Mouse (Mus musculus) embryonic facial prominence, embryonic 11.5 days (tissue): Measurements from ENCODE around the gene Gabbr2. TPM values are rescaled to one million over a fixed set of nuclear protein-coding genes. Genes with fewer than 3 reads are reported as not detected.

Experiments
- ATAC-seq: fragments of 200-750 bp; cut with Nextera tagmentation; replicated peaks from 2 replicates; pipeline ENCODE4 v1.8.0; 2017; ENCODE audit warnings: low read depth; ENCODE audit not compliant: insufficient number of reproducible peaks, low FRiP score, low TSS enrichment
- DNase-seq: peaks from one replicate; pipeline ENCODE4 v3.0.0-alpha.2; 2015; ENCODE audit warnings: low spot score
- H3K27ac ChIP-seq: fragments of 300-500 bp; sonication (generic); replicated peaks from 2 replicates; pipeline ENCODE4 v1.5.1; 2014; ENCODE audit warnings: mild to moderate bottlenecking, low read depth, low read length, control low read depth
- H3K27me3 ChIP-seq: fragments of 300-500 bp; sonication (generic); 2 replicates; pipeline ENCODE4 v1.6.1; 2014; ENCODE audit warnings: mild to moderate bottlenecking, low read length, moderate library complexity, mixed read lengths; ENCODE audit not compliant: control insufficient read depth, insufficient read depth
- H3K36me3 ChIP-seq: fragments of 300-500 bp; sonication (generic); replicated peaks from 2 replicates; pipeline ENCODE4 v1.6.1; 2014; ENCODE audit warnings: low read depth, mild to moderate bottlenecking, low read length, moderate library complexity, mixed read lengths; ENCODE audit not compliant: control insufficient read depth, insufficient read depth
- H3K4me1 ChIP-seq: fragments of 300-500 bp; sonication (generic); 2 replicates; pipeline ENCODE4 v1.6.1; 2014; ENCODE audit warnings: low read length, mixed read lengths; ENCODE audit not compliant: control insufficient read depth, insufficient read depth
- H3K4me2 ChIP-seq: fragments of 300-500 bp; sonication (generic); 2 replicates; pipeline ENCODE4 v1.6.1; 2014; ENCODE audit warnings: low read depth, mild to moderate bottlenecking, control low read depth, low read length, moderate library complexity
- H3K4me3 ChIP-seq: fragments of 300-500 bp; sonication (generic); 2 replicates; pipeline ENCODE4 v1.5.1; 2014; ENCODE audit warnings: low read depth, low read length, control low read depth
- H3K9ac ChIP-seq: fragments of 300-500 bp; sonication (generic); replicated peaks from 2 replicates; pipeline ENCODE4 v1.6.1; 2014; ENCODE audit warnings: mild to moderate bottlenecking, control low read depth, low read length
- H3K9me3 ChIP-seq: fragments of 300-500 bp; sonication (generic); replicated peaks from 2 replicates; pipeline ENCODE4 v1.6.1; 2016; ENCODE audit warnings: mild to moderate bottlenecking, low read length, inconsistent platforms, mixed read lengths; ENCODE audit not compliant: control insufficient read depth
- WGBS: fragments of 180-500 bp; shearing (Covaris S2); extraction: QIAGEN DNeasy Blood & Tissue Kit; methylation state at CpG from one replicate; pipeline ENCODE4 v1.1.7; 2014; 5-methylcytosine and 5-hydroxymethylcytosine counted together
- polyA plus RNA-seq: library from polyadenylated mRNA; unstranded; fragments of >200 nt; fragmentation: Nextera tagmentation; extraction: Ambion mirVana; gene quantifications from 2 replicates; pipeline ENCODE4 v1.2.1, GENCODE M21; 2014

The Gabbr2 gene
- polyA plus RNA-seq, 1 experiment from 2014 or later: 0.25 TPM

GRCm38 (mm10) chr4:46825846-46826529 lies 165.7 kb downstream of the Gabbr2 start:
- Histone ChIP-seq H3K4me1 (no peaks in the 10 kb centered on the region), H3K36me3 (no peaks in the 10 kb centered on the region), H3K27me3 (no peaks in the 10 kb centered on the region), H3K4me3 (no peak overlapping the region), H3K9me3 (no peaks in the 10 kb centered on the region), H3K4me2 (no peak overlapping the region), H3K9ac (no peak overlapping the region), H3K27ac (no peak overlapping the region)
- no peak for DNase-seq
- no peak for ATAC-seq
- WGBS: 84% methylated on average over 10 of the region's 10 CpGs

- H3K36me3 ChIP-seq: no peaks in the 10 kb centered on the region
- H3K27ac ChIP-seq: no peak overlapping the region
- no peak overlapping the region for H3K4me2 ChIP-seq
- H3K9ac ChIP-seq: no peak overlapping the region
- no peaks in the 10 kb centered on the region for H3K9me3 ChIP-seq
- 82% methylated on average over 14 of the region's 14 CpGs for WGBS
- no peak for ATAC-seq
- no peaks in the 10 kb centered on the region for H3K27me3 ChIP-seq
- H3K4me1 ChIP-seq: no peaks in the 10 kb centered on the region
- no peak for DNase-seq
- no peak overlapping the region for H3K4me3 ChIP-seq
Observed at GRCm38 (mm10) chr4:46823738-46824137, 167.9 kb downstream of the Gabbr2 start.

- Histone ChIP-seq H3K9ac (no peak overlapping the region), H3K4me1 (no peaks in the 10 kb centered on the region), H3K9me3 (no peaks in the 10 kb centered on the region), H3K4me3 (no peak overlapping the region), H3K36me3 (no peaks in the 10 kb centered on the region), H3K4me2 (no peak overlapping the region), H3K27ac (no peak overlapping the region), H3K27me3 (no peaks in the 10 kb centered on the region)
- DNase-seq: no peak
- no peak for ATAC-seq
- WGBS: 80% methylated on average over 11 of the region's 11 CpGs
Observed at GRCm38 (mm10) chr4:46821709-46822108, 170.0 kb downstream of the Gabbr2 start.

GRCm38 (mm10) chr4:46814954-46815353 lies 176.7 kb downstream of the Gabbr2 start:
- H3K36me3 ChIP-seq: no peaks in the 10 kb centered on the region
- no peaks in the 10 kb centered on the region for H3K4me1 ChIP-seq
- H3K4me2 ChIP-seq: no peak overlapping the region
- H3K9ac ChIP-seq: no peak overlapping the region
- ATAC-seq: no peak
- 76% methylated on average over 4 of the region's 4 CpGs for WGBS
- no peaks in the 10 kb centered on the region for H3K27me3 ChIP-seq
- no peak for DNase-seq
- no peaks in the 10 kb centered on the region for H3K9me3 ChIP-seq
- no peak overlapping the region for H3K4me3 ChIP-seq
- H3K27ac ChIP-seq: no peak overlapping the region

GRCm38 (mm10) chr4:46814236-46814635 lies 177.4 kb downstream of the Gabbr2 start:
- Histone ChIP-seq H3K4me3 (no peak overlapping the region), H3K9me3 (no peaks in the 10 kb centered on the region), H3K27ac (no peak overlapping the region), H3K27me3 (no peaks in the 10 kb centered on the region), H3K9ac (no peak overlapping the region), H3K4me1 (no peaks in the 10 kb centered on the region), H3K36me3 (no peaks in the 10 kb centered on the region), H3K4me2 (no peak overlapping the region)
- 78% methylated on average over 10 of the region's 10 CpGs for WGBS
- ATAC-seq (no peak), DNase-seq (no peak)

GRCm38 (mm10) chr4:46811165-46811564 lies 180.5 kb downstream of the Gabbr2 start:
- H3K4me1 ChIP-seq: no peaks in the 10 kb centered on the region
- DNase-seq: no peak
- H3K36me3 ChIP-seq: no peaks in the 10 kb centered on the region
- H3K27me3 ChIP-seq: no peaks in the 10 kb centered on the region
- no peak overlapping the region for H3K4me2 ChIP-seq
- H3K4me3 ChIP-seq: no peak overlapping the region
- no peak overlapping the region for H3K27ac ChIP-seq
- no peak overlapping the region for H3K9ac ChIP-seq
- ATAC-seq: no peak
- no peaks in the 10 kb centered on the region for H3K9me3 ChIP-seq
- 74% methylated on average over 5 of the region's 5 CpGs for WGBS

- H3K4me2 ChIP-seq: no peak overlapping the region
- H3K27me3 ChIP-seq: no peaks in the 10 kb centered on the region
- ATAC-seq: no peak
- no peaks in the 10 kb centered on the region for H3K36me3 ChIP-seq
- 95% methylated on average over 1 of the region's 1 CpGs for WGBS
- no peak for DNase-seq
- H3K4me3 ChIP-seq: no peak overlapping the region
- H3K9ac ChIP-seq: no peak overlapping the region
- no peak overlapping the region for H3K27ac ChIP-seq
- H3K4me1 ChIP-seq: no peaks in the 10 kb centered on the region
- H3K9me3 ChIP-seq: no peaks in the 10 kb centered on the region
Observed at GRCm38 (mm10) chr4:46806876-46807275, 184.8 kb downstream of the Gabbr2 start.

- Histone ChIP-seq H3K4me2 (no peak overlapping the region), H3K9ac (no peak overlapping the region), H3K4me1 (no peaks in the 10 kb centered on the region), H3K36me3 (no peaks in the 10 kb centered on the region), H3K27ac (no peak overlapping the region), H3K27me3 (no peaks in the 10 kb centered on the region), H3K9me3 (no peaks in the 10 kb centered on the region), H3K4me3 (no peak overlapping the region)
- WGBS: 68% methylated on average over 3 of the region's 3 CpGs
- ATAC-seq (no peak), DNase-seq (no peak)
Observed at GRCm38 (mm10) chr4:46805910-46806309, 185.8 kb downstream of the Gabbr2 start.
